Mouse (Mus musculus) kidney, postnatal 0 days (tissue): Measurements from ENCODE around the gene Tbc1d9. TPM values are rescaled to one million over a fixed set of nuclear protein-coding genes. Genes with fewer than 3 reads are reported as not detected.
"Not testable (repeated sequence)": the region's sequence is repeated elsewhere in the genome, so short reads cannot be mapped to it uniquely, and the experiment has no call there.

Experiments
- ATAC-seq: fragments of 200-750 bp; cut with Nextera tagmentation; replicated peaks from 2 replicates; pipeline ENCODE4 v1.8.0; 2017; ENCODE audit warnings: low read depth, moderate number of reproducible peaks, moderate TSS enrichment, moderate library complexity; ENCODE audit not compliant: low FRiP score
- DNase-seq: peaks from one replicate; pipeline ENCODE4 v3.0.0-alpha.2; 2016; ENCODE audit warnings: low spot score
- H3K27ac ChIP-seq: fragments of 300-500 bp; sonication (generic); 2 replicates; pipeline ENCODE4 v1.5.1; 2014; ENCODE audit warnings: mild to moderate bottlenecking
- H3K27me3 ChIP-seq: fragments of 300-500 bp; sonication (generic); 2 replicates; pipeline ENCODE4 v1.6.1; 2014; ENCODE audit warnings: low read length, mixed read lengths; ENCODE audit not compliant: insufficient read depth
- H3K36me3 ChIP-seq: fragments of 300-500 bp; sonication (generic); 2 replicates; pipeline ENCODE4 v1.6.1; 2014; ENCODE audit warnings: low read length, mixed read lengths; ENCODE audit not compliant: insufficient read depth
- H3K4me1 ChIP-seq: fragments of 300-500 bp; sonication (generic); replicated peaks from 2 replicates; pipeline ENCODE4 v1.6.1; 2014; ENCODE audit warnings: antibody characterized with exemption, low read length, mixed read lengths; ENCODE audit not compliant: insufficient read depth
- H3K4me2 ChIP-seq: fragments of 300-500 bp; sonication (generic); 2 replicates; pipeline ENCODE4 v1.6.1; 2014; ENCODE audit warnings: mild to moderate bottlenecking, low read length, moderate library complexity, mixed read lengths
- H3K4me3 ChIP-seq: fragments of 300-500 bp; sonication (generic); replicated peaks from 2 replicates; pipeline ENCODE4 v1.5.1; 2014; ENCODE audit warnings: low read depth, low read length
- H3K9ac ChIP-seq: fragments of 300-500 bp; sonication (generic); 2 replicates; pipeline ENCODE4 v1.6.1; 2014; ENCODE audit warnings: low read depth, low read length
- H3K9me3 ChIP-seq: fragments of 300-500 bp; sonication (generic); replicated peaks from 2 replicates; pipeline ENCODE4 v1.6.1; 2016; ENCODE audit warnings: low read length, inconsistent platforms, mixed read lengths
- CTCF ChIP-seq: IDR thresholded peaks from 2 replicates; pipeline ENCODE4 v1.5.1; 2016; ENCODE audit warnings: antibody characterized with exemption, low read depth, mild to moderate bottlenecking, moderate library complexity
- WGBS: fragments of 180-500 bp; shearing (Covaris S2); extraction: QIAGEN DNeasy Blood & Tissue Kit; methylation state at CpG from one replicate; pipeline ENCODE4 v1.1.7; 2014; 5-methylcytosine and 5-hydroxymethylcytosine counted together
- polyA plus RNA-seq: library from polyadenylated mRNA; unstranded; fragments of >200 nt; fragmentation: Nextera tagmentation; extraction: Ambion mirVana; gene quantifications from 2 replicates; pipeline ENCODE4 v1.2.1, GENCODE M21; 2015

The Tbc1d9 gene
- polyA plus RNA-seq, 1 experiment from 2014 or later = 1.7 TPM

GRCm38 (mm10) chr8:83300135-83300534 lies 135.0 kb downstream of the Tbc1d9 start:
- WGBS = 85% methylated on average over 1 of the region's 1 CpGs
- Histone ChIP-seq H3K9ac (no peak overlapping the region), H3K4me3 (no peak overlapping the region), H3K4me2 (no peak overlapping the region), H3K27ac (no peak overlapping the region), H3K9me3 (no peaks in the 10 kb centered on the region), H3K27me3 (no peaks in the 10 kb centered on the region), H3K4me1 (no peaks in the 10 kb centered on the region), H3K36me3 (no peaks in the 10 kb centered on the region)
- no peak for DNase-seq
- peak; percentile 51 for TF ChIP-seq CTCF
- no peak for ATAC-seq

- ATAC-seq = no peak
- H3K36me3 ChIP-seq = no peaks in the 10 kb centered on the region
- no peaks in the 10 kb centered on the region for H3K4me1 ChIP-seq
- TF ChIP-seq CTCF = no peak
- H3K9ac ChIP-seq = no peak overlapping the region
- H3K27me3 ChIP-seq = no peaks in the 10 kb centered on the region
- DNase-seq = no peak
- no peak overlapping the region for H3K4me2 ChIP-seq
- H3K9me3 ChIP-seq = no peaks in the 10 kb centered on the region
- 91% methylated on average over 1 of the region's 1 CpGs for WGBS
- H3K4me3 ChIP-seq = no peak overlapping the region
- H3K27ac ChIP-seq = no peak overlapping the region
These were observed 139.8 kb downstream of the Tbc1d9 start for GRCm38 (mm10) chr8:83304946-83305345.

- no peaks in the 10 kb centered on the region for H3K27me3 ChIP-seq
- H3K9ac ChIP-seq = no peak overlapping the region
- H3K36me3 ChIP-seq = no peaks in the 10 kb centered on the region
- no peak overlapping the region for H3K4me2 ChIP-seq
- 91% methylated on average over 6 of the region's 6 CpGs for WGBS
- H3K4me1 ChIP-seq = no peaks in the 10 kb centered on the region
- DNase-seq (no peak), ATAC-seq (no peak)
- no peak for TF ChIP-seq CTCF
- H3K9me3 ChIP-seq = no peaks in the 10 kb centered on the region
- no peak overlapping the region for H3K27ac ChIP-seq
- no peak overlapping the region for H3K4me3 ChIP-seq
These were observed 144.7 kb downstream of the Tbc1d9 start for GRCm38 (mm10) chr8:83309836-83310235.

- not testable (repeated sequence) for H3K4me2 ChIP-seq, H3K4me1 ChIP-seq, H3K27ac ChIP-seq, H3K27me3 ChIP-seq, H3K4me3 ChIP-seq, DNase-seq, H3K9me3 ChIP-seq, ATAC-seq, H3K9ac ChIP-seq
- peaks cover 18% of the 10 kb centered on the region for H3K36me3 ChIP-seq
- WGBS = 90% methylated on average over 4 of the region's 4 CpGs
These were observed 149.9 kb downstream of the Tbc1d9 start for GRCm38 (mm10) chr8:83315084-83315483.

GRCm38 (mm10) chr8:83315691-83316090 lies 150.5 kb downstream of the Tbc1d9 start:
- no peak overlapping the region for H3K9ac ChIP-seq
- H3K27me3 ChIP-seq = no peaks in the 10 kb centered on the region
- DNase-seq (no peak), ATAC-seq (no peak)
- no peak overlapping the region for H3K4me2 ChIP-seq
- no peak for TF ChIP-seq CTCF
- H3K4me3 ChIP-seq = no peak overlapping the region
- H3K27ac ChIP-seq = no peak overlapping the region
- no peaks in the 10 kb centered on the region for H3K9me3 ChIP-seq
- no peaks in the 10 kb centered on the region for H3K4me1 ChIP-seq
- H3K36me3 ChIP-seq = peaks cover 22% of the 10 kb centered on the region
- WGBS = 79% methylated on average over 2 of the region's 2 CpGs

GRCm38 (mm10) chr8:83320543-83320942 lies 155.4 kb downstream of the Tbc1d9 start:
- Histone ChIP-seq H3K36me3 (peaks cover 39% of the 10 kb centered on the region), H3K4me1 (no peaks in the 10 kb centered on the region), H3K9me3 (no peaks in the 10 kb centered on the region), H3K27me3 (no peaks in the 10 kb centered on the region), H3K9ac (no peak overlapping the region), H3K4me3 (no peak overlapping the region), H3K4me2 (no peak overlapping the region), H3K27ac (no peak overlapping the region)
- no peak for TF ChIP-seq CTCF
- ATAC-seq = no peak
- no peak for DNase-seq
- 90% methylated on average over 3 of the region's 3 CpGs for WGBS

GRCm38 (mm10) chr8:83322374-83322773 lies 157.2 kb downstream of the Tbc1d9 start:
- Histone ChIP-seq H3K4me1 (no peaks in the 10 kb centered on the region), H3K27me3 (no peaks in the 10 kb centered on the region), H3K36me3 (peaks cover 37% of the 10 kb centered on the region), H3K9ac (no peak overlapping the region), H3K4me2 (no peak overlapping the region), H3K27ac (no peak overlapping the region), H3K9me3 (no peaks in the 10 kb centered on the region), H3K4me3 (no peak overlapping the region)
- WGBS = 92% methylated on average over 6 of the region's 6 CpGs
- DNase-seq = no peak
- no peak for ATAC-seq
- no peak for TF ChIP-seq CTCF

Other genes with a start within 250 kb of the Tbc1d9 start
- gene Gm10645, start 818 bp downstream of the Tbc1d9 start, polyA plus RNA-seq = 1.6 and 2.0 TPM in 2 replicates
- gene Ucp1, start 125.0 kb downstream of the Tbc1d9 start, polyA plus RNA-seq = 0.07 TPM in 1 of 2 replicates, not detected in the other
- gene Elmod2, start 167.1 kb downstream of the Tbc1d9 start, polyA plus RNA-seq = 10.4 and 10.9 TPM in 2 replicates
- not detected in 2 replicates for gene Mgat4d, start 183.1 kb downstream of the Tbc1d9 start, polyA plus RNA-seq
- gene Clgn, start 224.5 kb downstream of the Tbc1d9 start, polyA plus RNA-seq = 0.03 and 0.05 TPM in 2 replicates